ENCODE assay signal across 1 mouse cellular context in the genomic region with DNA sequence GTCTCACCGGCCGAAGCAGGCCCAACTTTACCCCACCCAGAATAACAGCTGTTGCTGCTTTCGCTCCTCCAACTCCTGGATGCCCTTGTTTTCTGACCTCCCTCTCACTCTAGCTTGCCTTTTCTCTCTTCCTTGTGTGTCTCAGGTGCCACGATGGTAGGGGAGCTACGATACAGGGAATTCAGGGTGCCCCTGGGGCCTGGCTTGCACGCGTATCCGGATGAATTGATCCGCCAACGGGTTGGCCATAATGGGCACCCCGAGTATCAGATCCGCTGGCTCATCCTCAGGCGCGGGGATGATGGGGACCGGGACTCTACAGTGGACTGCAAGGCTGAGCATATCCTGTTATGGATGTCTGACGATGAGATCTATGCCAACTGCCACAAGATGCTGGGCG.
TF ChIP-seq lines count a peak whose summit lies in the region.

No protein-coding gene starts in this region.

TF ChIP-seq in CH12.LX, 34 proteins besides CTCF, POLR2A, EP300 and RAD21:
- TF ChIP-seq ZMIZ1 (IDR thresholded peaks at IDR 0.05; ENCODE audit: low read depth, low read length), result no peak
- TF ChIP-seq RCOR1 (conservative IDR thresholded peaks at IDR 0.05; ENCODE audit: low read depth, low read length), result no peak
- no peak for TF ChIP-seq JUN (IDR thresholded peaks at IDR 0.05; ENCODE audit: insufficient read depth, low read depth, low read length)
- TF ChIP-seq CHD1 (IDR thresholded peaks at IDR 0.05; ENCODE audit: low read depth, low read length), result no peak
- no peak for TF ChIP-seq NRF1 (IDR thresholded peaks at IDR 0.05; ENCODE audit: low read depth, low read length)
- TF ChIP-seq MAX (IDR thresholded peaks at IDR 0.05; ENCODE audit: low read length), result no peak
- TF ChIP-seq HCFC1 (IDR thresholded peaks at IDR 0.05; ENCODE audit: low read depth, low read length), result no peak
- TF ChIP-seq E2F4 (IDR thresholded peaks at IDR 0.05; ENCODE audit: insufficient replicate concordance, low read depth, low read length), result no peak
- no peak for TF ChIP-seq BHLHE40 (IDR thresholded peaks at IDR 0.05; ENCODE audit: low read depth, low read length)
- no peak for TF ChIP-seq ELF1 (IDR thresholded peaks at IDR 0.05; ENCODE audit: low read depth, low read length)
- TF ChIP-seq MYC (IDR thresholded peaks at IDR 0.05; ENCODE audit: low read depth, low read length), result no peak
- no peak for TF ChIP-seq UBTF (IDR thresholded peaks at IDR 0.05; ENCODE audit: low read depth, low read length)
- TF ChIP-seq USF2 (conservative IDR thresholded peaks at IDR 0.05; ENCODE audit: low read depth, low read length), result no peak
- TF ChIP-seq MAFK (IDR thresholded peaks at IDR 0.05; ENCODE audit: insufficient replicate concordance, low read length), result no peak
- TF ChIP-seq MAZ (IDR thresholded peaks at IDR 0.05; ENCODE audit: low read depth, low read length), result no peak
- no peak for TF ChIP-seq KAT2A (IDR thresholded peaks at IDR 0.05; ENCODE audit: insufficient replicate concordance, low read length)
- no peak for TF ChIP-seq ETS1 (conservative IDR thresholded peaks at IDR 0.05; ENCODE audit: low read depth, low read length)
- no peak for TF ChIP-seq ZKSCAN1 (IDR thresholded peaks at IDR 0.05; ENCODE audit: borderline replicate concordance, low read depth, low read length)
- TF ChIP-seq POLR2AphosphoS2 (IDR thresholded peaks at IDR 0.05; ENCODE audit: low read depth, low read length), result no peak
- TF ChIP-seq MEF2A (IDR thresholded peaks at IDR 0.05; ENCODE audit: borderline replicate concordance, low read depth, low read length), result no peak
TF ChIP-seq in CH12.LX: peak in this region for 0.
